Mouse (Mus musculus) liver, embryonic 14.5 days (tissue): Measurements from ENCODE around the gene Podxl2. TPM values are rescaled to one million over a fixed set of nuclear protein-coding genes. Genes with fewer than 3 reads are reported as not detected.

ENCODE experiments used
- ATAC-seq: fragments of 200-750 bp; cut with Nextera tagmentation; 2 replicates; pipeline ENCODE4 v1.8.0; 2017; ENCODE audit warnings: moderate number of reproducible peaks, mild to moderate bottlenecking, moderate library complexity; ENCODE audit not compliant: insufficient read depth
- DNase-seq, 3 experiments: peaks; one replicate each; pipeline ENCODE4 v3.0.0-alpha.2; 2012 to 2013; ENCODE audit warnings: low read depth in 3 of 3, low spot score in 3 of 3
- H3K27ac ChIP-seq: fragments of 300-500 bp; sonication (generic); 2 replicates; pipeline ENCODE4 v1.5.1; 2014; ENCODE audit warnings: moderate library complexity, mild to moderate bottlenecking, control low read depth, inconsistent platforms
- H3K27me3 ChIP-seq: fragments of 300-500 bp; sonication (generic); 2 replicates; pipeline ENCODE4 v1.6.1; 2014; ENCODE audit warnings: mild to moderate bottlenecking, low read length, moderate library complexity; ENCODE audit not compliant: control insufficient read depth, insufficient read depth
- H3K36me3 ChIP-seq: fragments of 300-500 bp; sonication (generic); replicated peaks from 2 replicates; pipeline ENCODE4 v1.6.1; 2014; ENCODE audit warnings: low read depth; ENCODE audit not compliant: control insufficient read depth, insufficient read depth
- H3K4me1 ChIP-seq, 2 experiments: fragments of 200-500 bp in 1 of 2; fragments of 300-500 bp in 1 of 2; sonication (generic) in 1 of 2; replicated peaks; 2 replicates each; pipeline ENCODE4 v1.6.1; 2012 to 2014; ENCODE audit warnings: antibody characterized with exemption in 1 of 2, inconsistent platforms in 1 of 2, low read length in 1 of 2; ENCODE audit not compliant: control insufficient read depth in 2 of 2, insufficient read depth in 2 of 2
- H3K4me2 ChIP-seq: fragments of 300-500 bp; sonication (generic); 2 replicates; pipeline ENCODE4 v1.6.1; 2014; ENCODE audit warnings: low read depth, mild to moderate bottlenecking, control low read depth, moderate library complexity
- H3K4me3 ChIP-seq, 2 experiments: fragments of 200-500 bp in 1 of 2; fragments of 300-500 bp in 1 of 2; sonication (generic) in 1 of 2; 2 replicates each; pipeline ENCODE4 v1.5.1; 2012 to 2014; ENCODE audit warnings: low read depth in 2 of 2, low read length in 2 of 2, mild to moderate bottlenecking in 2 of 2, control low read depth in 1 of 2, inconsistent platforms in 1 of 2, moderate library complexity in 1 of 2; ENCODE audit not compliant: insufficient read depth in 1 of 2
- H3K9ac ChIP-seq: fragments of 300-500 bp; sonication (generic); replicated peaks from 2 replicates; pipeline ENCODE4 v1.6.1; 2014; ENCODE audit warnings: mild to moderate bottlenecking, control low read depth, moderate library complexity
- H3K9me3 ChIP-seq: fragments of 300-500 bp; sonication (generic); 2 replicates; pipeline ENCODE4 v1.6.1; 2016; ENCODE audit warnings: low read length, mixed read lengths; ENCODE audit not compliant: control insufficient read depth
- CTCF ChIP-seq: IDR thresholded peaks from 2 replicates; pipeline ENCODE4 v1.5.1; 2016; ENCODE audit warnings: antibody characterized with exemption, low read depth, control low read depth
- EP300 ChIP-seq: IDR thresholded peaks from 2 replicates; pipeline ENCODE4 v1.6.1; 2016; ENCODE audit warnings: antibody characterized with exemption, low read depth
- whole genome bisulfite sequencing: fragments of 180-500 bp; shearing (Covaris S2); extraction: QIAGEN DNeasy Blood & Tissue Kit; methylation state at CpG from one replicate; pipeline ENCODE4 v1.1.7; 2014; ENCODE audit not compliant: insufficient replicate concordance; 5-methylcytosine and 5-hydroxymethylcytosine counted together
- polyA plus RNA-seq, 2 experiments: library from polyadenylated mRNA; depleted of rRNA in 1 of 2; stranded (reverse) in 1 of 2; unstranded in 1 of 2; fragments of >200 nt; fragmentation: Nextera tagmentation in 1 of 2; extraction: Ambion mirVana in 1 of 2; gene quantifications; 2 replicates each; pipeline versions ENCODE4 v1.2.1 to v1.2.3; 2012 to 2014

Gene Podxl2
- polyA plus RNA-seq, 2 experiments = 1.2 to 1.9 TPM

- no peak overlapping the region for H3K27ac ChIP-seq
- no peak overlapping the region for H3K4me3 ChIP-seq
- TF ChIP-seq EP300 (no peak), CTCF (no peak)
- DNase-seq (no peak), ATAC-seq (no peak)
- H3K9me3 ChIP-seq = no peaks in the 10 kb centered on the region
- H3K4me2 ChIP-seq = no peak overlapping the region
- H3K9ac ChIP-seq = no peak overlapping the region
- peaks cover 13% of the 10 kb centered on the region; the same call in 1 of the 2 replicates for H3K36me3 ChIP-seq
- H3K4me1 ChIP-seq = peaks cover 0 to 1% of the 10 kb centered on the region in 2 experiments; a peak in 1 of 4 replicates
- WGBS = 32% methylated on average over 3 of the region's 3 CpGs
- H3K27me3 ChIP-seq = no peaks in the 10 kb centered on the region
These were observed 48.8 kb downstream of the Podxl2 start for GRCm38 (mm10) chr6:88826088-88826487.

- Histone ChIP-seq H3K4me2 (no peak overlapping the region), H3K9ac (no peak overlapping the region), H3K4me1 (no peaks in the 10 kb centered on the region; a peak in 1 of 4 replicates), H3K27ac (no peak overlapping the region), H3K36me3 (peaks cover 13% of the 10 kb centered on the region; the same call in 1 of the 2 replicates), H3K27me3 (no peaks in the 10 kb centered on the region), H3K9me3 (no peaks in the 10 kb centered on the region), H3K4me3 (no peak overlapping the region)
- no peak for DNase-seq
- no peak for ATAC-seq
- TF ChIP-seq CTCF = no peak
- TF ChIP-seq EP300 = no peak
- WGBS = 69% methylated on average over 7 of the region's 7 CpGs
These were observed 50.7 kb downstream of the Podxl2 start for GRCm38 (mm10) chr6:88824183-88824582.

GRCm38 (mm10) chr6:88821901-88822300, 52.9 kb downstream of the Podxl2 start:
- DNase-seq = no peak
- TF ChIP-seq EP300 (no peak), CTCF (no peak)
- H3K36me3 ChIP-seq = peaks cover 20% of the 10 kb centered on the region; the same call in 1 of the 2 replicates

DNA sequence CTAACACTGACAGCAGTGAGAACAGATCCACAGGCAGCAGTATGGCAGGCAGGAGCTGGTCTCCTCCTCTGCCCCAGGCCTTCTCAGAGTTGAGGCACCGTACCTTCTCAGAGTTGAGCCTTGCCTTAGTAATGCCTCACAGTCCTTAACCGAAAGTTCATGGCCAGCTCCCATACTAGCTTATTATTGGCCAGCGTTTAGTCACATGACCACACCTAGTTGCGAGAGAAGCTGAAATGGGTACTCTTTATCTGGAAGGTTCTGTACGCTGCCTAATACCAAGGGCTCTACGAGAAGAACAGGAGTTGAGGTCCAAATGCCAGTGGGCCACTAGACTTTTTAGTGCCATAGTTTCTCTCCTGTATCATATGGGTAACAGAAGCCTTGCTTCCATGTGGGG, 53.5 kb downstream of the Podxl2 start:
- no peaks in the 10 kb centered on the region for H3K27me3 ChIP-seq
- 82% methylated on average over 6 of the region's 6 CpGs for WGBS
- DNase-seq (no peak), ATAC-seq (no peak)
- TF ChIP-seq EP300 (no peak), CTCF (no peak)
- no peak overlapping the region for H3K4me3 ChIP-seq
- no peaks in the 10 kb centered on the region for H3K9me3 ChIP-seq
- H3K9ac ChIP-seq = no peak overlapping the region
- H3K4me2 ChIP-seq = no peak overlapping the region
- H3K27ac ChIP-seq = no peak overlapping the region
- peaks cover 20% of the 10 kb centered on the region; the same call in 1 of the 2 replicates for H3K36me3 ChIP-seq
- no peaks in the 10 kb centered on the region; a peak in 1 of 4 replicates for H3K4me1 ChIP-seq

More at GRCm38 (mm10) chr6:88821901-88822300, 52.9 kb downstream of the Podxl2 start:
- H3K27me3 ChIP-seq = no peaks in the 10 kb centered on the region
- no peak overlapping the region for H3K4me3 ChIP-seq
- H3K4me1 ChIP-seq = no peaks in the 10 kb centered on the region; a peak in 1 of 4 replicates
- no peaks in the 10 kb centered on the region for H3K9me3 ChIP-seq
- H3K4me2 ChIP-seq = no peak overlapping the region
- no peak overlapping the region for H3K9ac ChIP-seq
- ATAC-seq = no peak
- WGBS = 68% methylated on average over 11 of the region's 11 CpGs
- H3K27ac ChIP-seq = no peak overlapping the region

- Histone ChIP-seq H3K27ac (no peak overlapping the region), H3K9me3 (no peaks in the 10 kb centered on the region), H3K4me2 (no peak overlapping the region), H3K4me1 (no peaks in the 10 kb centered on the region; a peak in 1 of 4 replicates), H3K9ac (no peak overlapping the region), H3K36me3 (peaks cover 20% of the 10 kb centered on the region; the same call in 1 of the 2 replicates), H3K27me3 (no peaks in the 10 kb centered on the region), H3K4me3 (no peak overlapping the region)
- DNase-seq (no peak), ATAC-seq (no peak)
- 34% methylated on average over 3 of the region's 3 CpGs for WGBS
- TF ChIP-seq CTCF (no peak), EP300 (no peak)
These were observed 54.0 kb downstream of the Podxl2 start for GRCm38 (mm10) chr6:88820853-88821252.
